Mouse (Mus musculus): ENCODE measurements around the gene Ltb4r2. TPM values are rescaled to one million over a fixed set of nuclear protein-coding genes. Genes with fewer than 3 reads are reported as not detected.

The Ltb4r2 gene
- polyA plus RNA-seq (2012; rRNA removed), result 0.11 and 0.21 TPM in 2 replicates

GRCm38 (mm10) chr14:55761163-55761562 is at the start of gene Ltb4r2:
TSS of gene Ltb4r2 (plus strand) at chr14:55761428.

GRCm38 (mm10) chr14:55713729-55714122 is 47.5 kb upstream of the Ltb4r2 start, which contains the start of gene Tgm1:
TSS of gene Tgm1 (minus strand) at chr14:55713926.

DNA sequence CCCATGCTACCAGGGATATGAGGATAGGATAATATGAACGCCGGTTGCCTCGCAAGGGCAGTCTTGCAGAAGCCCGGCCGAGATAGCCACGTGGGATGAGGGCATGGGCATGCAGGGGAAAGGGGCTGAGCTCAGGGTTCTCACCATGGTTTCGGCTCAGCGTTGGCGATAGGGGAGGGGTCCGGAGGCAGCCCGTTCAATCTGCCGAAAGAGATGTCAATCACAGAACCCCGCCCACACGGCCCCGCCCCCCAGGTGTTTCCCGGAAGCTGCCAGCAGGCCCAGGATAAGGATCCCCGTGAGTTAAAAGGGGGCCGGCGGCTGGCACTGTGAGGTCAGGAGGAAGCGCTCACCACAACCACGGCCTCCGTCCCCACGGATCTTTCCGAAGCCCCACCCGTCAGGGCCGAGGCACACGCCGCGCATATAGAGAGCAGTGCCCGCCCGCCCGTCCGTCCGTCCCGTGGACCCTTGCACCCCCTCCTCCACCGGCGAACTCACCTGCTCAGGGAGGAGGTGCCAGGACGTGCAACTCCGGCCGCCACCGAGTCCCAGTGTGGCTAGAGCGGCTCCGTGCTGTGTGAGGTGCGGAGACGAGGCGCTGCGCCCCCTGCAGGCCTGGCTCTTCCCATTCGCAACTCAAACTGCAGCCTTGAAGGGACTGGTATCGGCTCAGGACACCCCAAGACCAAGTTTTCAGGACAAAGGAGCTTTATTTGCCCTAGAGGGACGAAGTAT is 39.4 kb upstream of the Ltb4r2 start, which contains the start of gene Rabggta:
Gene Rabggta (minus strand): TSS at position 564 of the 738 bp plus-strand sequence.

GRCm38 (mm10) chr14:55745180-55745860 is 15.9 kb upstream of the Ltb4r2 start, which contains the start of the genes Dhrs1 and Nop9:
TSS of gene Dhrs1 (minus strand) at chr14:55745690.
TSS of gene Nop9 (plus strand) at chr14:55745693.

DNA sequence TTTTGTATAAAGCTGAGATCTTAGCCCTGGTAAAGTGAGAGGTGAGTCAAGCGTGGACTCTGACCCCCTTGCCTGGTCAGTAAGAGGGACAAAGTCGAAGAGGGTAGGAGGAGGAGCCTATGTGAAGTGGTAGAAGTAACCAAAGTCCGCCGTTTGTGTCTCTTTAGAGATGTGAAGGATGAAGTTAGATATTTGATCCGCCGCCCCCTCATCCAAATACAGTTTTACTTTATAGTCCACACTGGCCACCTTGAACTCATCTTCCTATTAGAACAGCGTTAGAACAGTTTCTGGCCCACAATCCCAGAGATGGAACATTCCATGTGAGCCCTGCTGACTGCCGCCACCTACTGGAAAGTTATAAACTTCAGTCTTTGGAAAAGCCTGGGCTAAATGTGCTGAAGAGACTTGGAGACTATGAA is 2.9 kb upstream of the Ltb4r2 start, which contains the start of gene Cideb:
Gene Cideb (minus strand): TSS at position 96 of the 422 bp plus-strand sequence.

GRCm38 (mm10) chr14:55765696-55766095 is 4.5 kb downstream of the Ltb4r2 start, which contains the start of gene Ltb4r1:
TSS of gene Ltb4r1 (plus strand) at chr14:55765962.

DNA sequence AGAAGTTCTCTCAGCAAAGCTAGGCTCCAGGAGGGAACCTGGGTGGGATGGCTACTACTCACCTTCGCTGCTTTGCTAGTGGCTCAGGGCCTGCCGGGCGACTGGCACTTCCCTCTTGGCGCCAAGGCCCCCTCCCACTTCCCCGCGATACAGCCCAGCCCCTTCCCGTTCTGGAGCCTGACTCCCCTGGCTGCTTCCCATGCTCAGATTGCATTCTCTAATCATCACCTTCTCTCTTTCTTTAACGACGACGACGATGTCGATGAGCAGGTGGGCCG is 22.7 kb downstream of the Ltb4r2 start, which contains the start of gene Adcy4:
Gene Adcy4 (minus strand): TSS at position 138 of the 278 bp plus-strand sequence.

DNA sequence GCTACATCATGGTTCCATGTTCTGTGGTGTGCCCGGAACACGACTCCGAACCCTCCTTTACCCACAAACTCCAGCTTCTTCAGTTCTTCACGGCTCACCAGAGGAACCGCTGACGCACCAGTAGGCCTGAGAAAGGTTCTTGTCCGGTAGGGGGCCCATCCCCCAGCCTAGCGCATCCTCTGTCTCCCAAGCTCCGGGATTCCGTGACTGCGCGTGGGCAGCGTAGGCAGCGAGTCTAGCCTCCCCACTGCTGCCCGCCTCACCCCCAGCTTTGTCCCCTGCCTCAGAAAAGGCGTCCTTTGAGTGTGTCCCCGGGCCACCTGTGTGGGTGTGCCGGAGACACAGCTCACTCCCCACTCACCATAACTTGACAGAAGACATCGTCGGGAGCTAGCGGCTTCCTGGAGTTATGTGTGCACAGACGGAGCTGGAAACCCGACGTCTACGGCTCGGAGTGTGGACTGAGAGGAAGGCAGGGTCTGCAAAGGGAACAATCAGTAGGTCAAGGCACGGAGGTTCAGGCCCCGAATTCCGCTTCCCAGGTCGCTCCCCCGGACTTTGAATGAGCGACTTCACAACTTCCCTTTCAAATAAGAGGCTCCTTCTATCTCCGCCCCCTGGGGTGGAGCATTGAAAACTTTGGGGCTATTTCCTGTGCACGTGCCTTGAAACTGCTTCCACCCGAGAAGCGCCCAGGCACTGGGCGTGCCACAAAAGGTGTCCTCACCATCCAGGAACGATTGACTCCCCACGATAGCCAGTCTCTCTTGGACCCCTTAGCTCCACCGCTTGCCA is 27.2 kb downstream of the Ltb4r2 start, which contains the start of gene Ripk3:
Gene Ripk3 (minus strand): TSS at position 610 of the 795 bp plus-strand sequence.

Other genes with a start within 250 kb of the Ltb4r2 start
- 0.64 and 0.80 TPM in 2 replicates for gene Nrl, start 236.4 kb upstream of the Ltb4r2 start, polyA plus RNA-seq (2012; rRNA removed)
- 19.4 and 24.9 TPM in 2 replicates for gene Pck2, start 221.2 kb upstream of the Ltb4r2 start, polyA plus RNA-seq (2012; rRNA removed)
- gene Dcaf11, start 201.4 kb upstream of the Ltb4r2 start, polyA plus RNA-seq (2012; rRNA removed), result 99.5 and 110 TPM in 2 replicates
- 0.55 and 0.85 TPM in 2 replicates for gene A730061H03Rik, start 201.0 kb upstream of the Ltb4r2 start, polyA plus RNA-seq (2012; rRNA removed)
- gene Fitm1, start 185.8 kb upstream of the Ltb4r2 start, polyA plus RNA-seq (2012; rRNA removed), result 0.20 and 4.1 TPM in 2 replicates
- gene Psme1, start 183.3 kb upstream of the Ltb4r2 start, polyA plus RNA-seq (2012; rRNA removed), result 95.6 and 100 TPM in 2 replicates
- 15.2 and 19.4 TPM in 2 replicates for gene Emc9, start 176.1 kb upstream of the Ltb4r2 start, polyA plus RNA-seq (2012; rRNA removed)
- 80.2 and 87.2 TPM in 2 replicates for gene Psme2, start 170.3 kb upstream of the Ltb4r2 start, polyA plus RNA-seq (2012; rRNA removed)
- 24.8 and 26.6 TPM in 2 replicates for gene Rnf31, start 169.7 kb upstream of the Ltb4r2 start, polyA plus RNA-seq (2012; rRNA removed)
- gene Irf9, start 157.9 kb upstream of the Ltb4r2 start, polyA plus RNA-seq (2012; rRNA removed), result 27.1 and 27.9 TPM in 2 replicates
- gene Rec8, start 143.4 kb upstream of the Ltb4r2 start, polyA plus RNA-seq (2012; rRNA removed), result 19.0 and 25.2 TPM in 2 replicates
- gene Ipo4, start 125.5 kb upstream of the Ltb4r2 start, polyA plus RNA-seq (2012; rRNA removed), result 171 and 172 TPM in 2 replicates
- 6.9 and 7.0 TPM in 2 replicates for gene Gm49378, start 123.5 kb upstream of the Ltb4r2 start, polyA plus RNA-seq (2012; rRNA removed)
- 48.4 and 58.4 TPM in 2 replicates for gene Tm9sf1, start 117.6 kb upstream of the Ltb4r2 start, polyA plus RNA-seq (2012; rRNA removed)
- gene Tssk4, start 111.2 kb upstream of the Ltb4r2 start, polyA plus RNA-seq (2012; rRNA removed), result 2.0 and 2.1 TPM in 2 replicates
- 52.9 and 57.0 TPM in 2 replicates for gene Mdp1, start 100.9 kb upstream of the Ltb4r2 start, polyA plus RNA-seq (2012; rRNA removed)
- 43.0 and 44.1 TPM in 2 replicates for gene Gmpr2, start 89.5 kb upstream of the Ltb4r2 start, polyA plus RNA-seq (2012; rRNA removed)
- 461 and 488 TPM in 2 replicates for gene Nedd8, start 89.3 kb upstream of the Ltb4r2 start, polyA plus RNA-seq (2012; rRNA removed)
- gene Tinf2, start 79.6 kb upstream of the Ltb4r2 start, polyA plus RNA-seq (2012; rRNA removed), result 32.9 and 33.1 TPM in 2 replicates
- 0.43 and 1.5 TPM in 2 replicates for gene Tgm1, start 47.5 kb upstream of the Ltb4r2 start, polyA plus RNA-seq (2012; rRNA removed)
- gene Rabggta, start 39.2 kb upstream of the Ltb4r2 start, polyA plus RNA-seq (2012; rRNA removed), result 57.1 and 61.9 TPM in 2 replicates
- gene Dhrs1, start 15.7 kb upstream of the Ltb4r2 start, polyA plus RNA-seq (2012; rRNA removed), result 86.8 and 87.0 TPM in 2 replicates
- gene Nop9, start 15.7 kb upstream of the Ltb4r2 start, polyA plus RNA-seq (2012; rRNA removed), result 21.4 and 26.4 TPM in 2 replicates
- gene Cideb, start 3.0 kb upstream of the Ltb4r2 start, polyA plus RNA-seq (2012; rRNA removed), result 0.57 and 1.3 TPM in 2 replicates
- gene Ltb4r1, start 4.5 kb downstream of the Ltb4r2 start, polyA plus RNA-seq (2012; rRNA removed), result 0.34 and 0.91 TPM in 2 replicates
- gene Adcy4, start 22.7 kb downstream of the Ltb4r2 start, polyA plus RNA-seq (2012; rRNA removed), result 5.0 and 9.7 TPM in 2 replicates
- gene Ripk3, start 27.4 kb downstream of the Ltb4r2 start, polyA plus RNA-seq (2012; rRNA removed), result 3.1 and 9.4 TPM in 2 replicates
- gene Nfatc4, start 61.7 kb downstream of the Ltb4r2 start, polyA plus RNA-seq (2012; rRNA removed), result 29.1 and 48.1 TPM in 2 replicates
- gene Nynrin, start 92.6 kb downstream of the Ltb4r2 start, polyA plus RNA-seq (2012; rRNA removed), result 18.4 and 24.1 TPM in 2 replicates
- gene Cbln3, start 123.0 kb downstream of the Ltb4r2 start, polyA plus RNA-seq (2012; rRNA removed), result 0.45 and 0.53 TPM in 2 replicates
- gene Khnyn, start 123.5 kb downstream of the Ltb4r2 start, polyA plus RNA-seq (2012; rRNA removed), result 14.8 and 16.5 TPM in 2 replicates
- 102 and 107 TPM in 2 replicates for gene Sdr39u1, start 138.9 kb downstream of the Ltb4r2 start, polyA plus RNA-seq (2012; rRNA removed)
- gene Cma1, start 183.2 kb downstream of the Ltb4r2 start, polyA plus RNA-seq (2012; rRNA removed), result 1.4 and 5.1 TPM in 2 replicates
- gene Cma2, start 189.6 kb downstream of the Ltb4r2 start, polyA plus RNA-seq (2012; rRNA removed), result not detected in 2 replicates

All from central nervous system, embryonic 14 days (tissue).